Mouse (Mus musculus) heart, postnatal 0 days (tissue): ENCODE results near the gene Foxq1.

Source experiments
- CTCF ChIP-seq: IDR thresholded peaks from 2 replicates; pipeline ENCODE4 v1.5.1; 2016; ENCODE audit warnings: antibody characterized with exemption, control low read depth, low read depth
- EP300 ChIP-seq: IDR thresholded peaks from 2 replicates; pipeline ENCODE4 v1.6.1; 2016; ENCODE audit warnings: antibody characterized with exemption, low read depth

GRCm38 (mm10) chr13:31546784-31547183, 9.2 kb upstream of the Foxq1 start:
- no peak for TF ChIP-seq CTCF
- TF ChIP-seq EP300 = no peak
